In genomic region chr7:76339308-76339707, GRCm38 (mm10) we compare ENCODE assay signal across 24 mouse cellular contexts.
DNase-seq lines count a peak whose midpoint lies in the region; ATAC-seq and TF ChIP-seq lines count a peak whose summit lies in the region.
"Had no signal": no experiment of that assay in that cellular context is flagged by ENCODE, and none has a peak within 500 bp of the region (broad histone marks: within the 10 kb centered on the region; RNA-seq: fewer than 3 reads in every experiment).

No protein-coding gene starts in this region.

- H3K4me1 ChIP-seq in forebrain, embryonic 16.5 days (replicated peaks; ENCODE audit: control insufficient read depth, insufficient read depth, low read length) = no peaks in the 10 kb centered on the region
- H3K4me1 ChIP-seq in forebrain, embryonic 11.5 days (replicated peaks; ENCODE audit: control insufficient read depth, insufficient read depth, low read length) = no peaks in the 10 kb centered on the region
- H3K4me1 ChIP-seq in kidney, adult 2 months (ENCODE audit: control insufficient read depth, insufficient read depth, low read length) = no peaks in the 10 kb centered on the region
- H3K4me1 ChIP-seq: heart, embryonic 10.5 days; heart, embryonic 13.5 days; hindbrain, embryonic 12.5 days; hindbrain, embryonic 15.5 days; intestine, embryonic 15.5 days had no signal

- H3K4me2 ChIP-seq in forebrain, embryonic 16.5 days (ENCODE audit: low read length) = no peak overlapping the region
- H3K4me2 ChIP-seq in forebrain, embryonic 11.5 days (ENCODE audit: low read depth, low read length, severe bottlenecking) = no peak overlapping the region
- H3K4me2 ChIP-seq: heart, embryonic 13.5 days; hindbrain, embryonic 12.5 days; hindbrain, embryonic 15.5 days; intestine, embryonic 15.5 days had no signal

- H3K9me3 ChIP-seq in forebrain, embryonic 16.5 days (ENCODE audit: control insufficient read depth, low read length) = no peaks in the 10 kb centered on the region
- H3K9me3 ChIP-seq in forebrain, embryonic 11.5 days (ENCODE audit: control insufficient read depth, low read length) = no peaks in the 10 kb centered on the region
- H3K9me3 ChIP-seq: forebrain, embryonic 10.5 days; heart, embryonic 10.5 days; heart, embryonic 13.5 days; hindbrain, embryonic 12.5 days; hindbrain, embryonic 15.5 days; intestine, embryonic 15.5 days had no signal

- no peak for TF ChIP-seq CTCF in gastrocnemius, adult 2 months (IDR thresholded peaks at IDR 0.05)
- TF ChIP-seq CTCF in kidney, adult 2 months (conservative IDR thresholded peaks at IDR 0.05; ENCODE audit: insufficient read depth, insufficient read length, low read depth, low read length) = no peak

- no peaks in the 10 kb centered on the region for H3K36me3 ChIP-seq in forebrain, embryonic 16.5 days (ENCODE audit: control insufficient read depth, insufficient read depth)
- no peaks in the 10 kb centered on the region for H3K36me3 ChIP-seq in forebrain, embryonic 11.5 days (ENCODE audit: control insufficient read depth, insufficient read depth, low read length)
- H3K36me3 ChIP-seq in kidney, adult 2 months (ENCODE audit: control insufficient read depth, insufficient read depth, low read length) = no peaks in the 10 kb centered on the region
- H3K36me3 ChIP-seq: forebrain, embryonic 10.5 days; heart, embryonic 10.5 days; heart, embryonic 13.5 days; hindbrain, embryonic 12.5 days; hindbrain, embryonic 15.5 days; intestine, embryonic 15.5 days had no signal

- ATAC-seq in forebrain, embryonic 16.5 days = no peak
- ATAC-seq in forebrain, embryonic 11.5 days (replicated peaks; ENCODE audit: low FRiP score) = no peak
- ATAC-seq: activated CD4-positive, CD25-positive, alpha-beta regulatory T cell, adult 4 months; forebrain, embryonic 14.5 days; intestine, embryonic 15.5 days had no signal

- DNase-seq in forebrain, embryonic 11.5 days (ENCODE audit: low spot score) = no peak
- peak; percentile 73 for DNase-seq in gastrocnemius, adult 2 months
- peak; percentile 4 for DNase-seq in gastrocnemius, postnatal 14 days
- peak; percentile 61 for DNase-seq in skeletal muscle tissue, adult 2 months (ENCODE audit: low read depth, low spot score)
- DNase-seq in cerebellum, adult 11 months = no peak
- no peak for DNase-seq in kidney, adult 2 months
- DNase-seq: adrenal gland, adult 8-10 months; adrenal gland, postnatal 25 days; cerebellum, adult 18-20 months; cerebellum, adult 9-10 months; cerebellum, postnatal 14 days; heart, adult 2 months; heart, postnatal 14 days; heart, postnatal 4 days; kidney, adult 11 months had no signal

- WGBS in forebrain, embryonic 16.5 days = 94% methylated on average over 4 of the region's 4 CpGs
- WGBS in forebrain, embryonic 11.5 days = 95% methylated on average over 4 of the region's 4 CpGs
- 83% methylated on average over 4 of the region's 4 CpGs for WGBS in kidney, adult 2 months

- no peaks in the 10 kb centered on the region for H3K27me3 ChIP-seq in forebrain, embryonic 16.5 days (replicated peaks; ENCODE audit: control insufficient read depth, insufficient read depth, low read length)
- no peaks in the 10 kb centered on the region for H3K27me3 ChIP-seq in forebrain, embryonic 11.5 days (ENCODE audit: control insufficient read depth, insufficient read depth, low read length)
- H3K27me3 ChIP-seq in kidney, adult 2 months (replicated peaks; ENCODE audit: control insufficient read depth, insufficient read depth, low read length) = no peaks in the 10 kb centered on the region
- H3K27me3 ChIP-seq: heart, embryonic 13.5 days; hindbrain, embryonic 12.5 days; hindbrain, embryonic 15.5 days; intestine, embryonic 15.5 days had no signal

- H3K9ac ChIP-seq in forebrain, embryonic 16.5 days (replicated peaks; ENCODE audit: low read depth, low read length) = no peak overlapping the region
- H3K9ac ChIP-seq in forebrain, embryonic 11.5 days (ENCODE audit: low read length) = no peak overlapping the region
- H3K9ac ChIP-seq: heart, embryonic 13.5 days; hindbrain, embryonic 12.5 days; hindbrain, embryonic 15.5 days; intestine, embryonic 15.5 days had no signal

- intact Hi-C loops in gastrocnemius, adult 2 months (cut with DNase I) = no loop called here
- intact Hi-C loops in gastrocnemius, postnatal 14 days (cut with DNase I; ENCODE audit: low total_unique reads) = no loop called here

- no peak for TF ChIP-seq POLR2A in kidney, adult 2 months (IDR thresholded peaks at IDR 0.05; ENCODE audit: low read depth, low read length)

- peak overlapping the region; percentile 41; the same call in 1 of the 2 replicates for H3K27ac ChIP-seq in forebrain, embryonic 16.5 days (ENCODE audit: low read length)
- no peak overlapping the region for H3K27ac ChIP-seq in forebrain, embryonic 11.5 days (ENCODE audit: low read depth, low read length)
- peak overlapping the region; percentile 80 for H3K27ac ChIP-seq in gastrocnemius, adult 2 months
- H3K27ac ChIP-seq in kidney, adult 2 months (ENCODE audit: insufficient read depth, low read depth, low read length) = no peak overlapping the region
- H3K27ac ChIP-seq: forebrain, embryonic 10.5 days; heart, adult 2 months; heart, embryonic 10.5 days; heart, embryonic 13.5 days; hindbrain, embryonic 12.5 days; hindbrain, embryonic 15.5 days; intestine, embryonic 15.5 days had no signal

- no peak overlapping the region for H3K4me3 ChIP-seq in forebrain, embryonic 16.5 days (replicated peaks; ENCODE audit: low read length)
- no peak overlapping the region for H3K4me3 ChIP-seq in forebrain, embryonic 11.5 days (ENCODE audit: low read depth, low read length)
- H3K4me3 ChIP-seq in gastrocnemius, adult 2 months = no peak overlapping the region
- H3K4me3 ChIP-seq in kidney, adult 2 months (ENCODE audit: insufficient read depth, low read depth, low read length) = no peak overlapping the region
- H3K4me3 ChIP-seq: forebrain, embryonic 10.5 days; heart, adult 2 months; heart, embryonic 10.5 days; heart, embryonic 13.5 days; hindbrain, embryonic 12.5 days; hindbrain, embryonic 15.5 days; intestine, embryonic 15.5 days had no signal

Comparison
In these comparisons a context has a peak if more than half of its experiments do, and no peak if none do; other contexts are left out.
1. H3K27ac ChIP-seq: peak in forebrain, embryonic 16.5 days (single experiment) and gastrocnemius, adult 2 months (single experiment); none in forebrain, embryonic 11.5 days (single experiment) and kidney, adult 2 months (single experiment).
2. DNase-seq: peak in gastrocnemius, adult 2 months (single experiment), gastrocnemius, postnatal 14 days (single experiment) and skeletal muscle tissue, adult 2 months (single experiment); none in forebrain, embryonic 11.5 days (single experiment), cerebellum, adult 11 months (single experiment) and kidney, adult 2 months (single experiment).